Mouse (Mus musculus): ENCODE results near the gene Tssk3. TPM values are rescaled to one million over a fixed set of nuclear protein-coding genes. Genes with fewer than 3 reads are reported as not detected.
A peak's percentile ranks its signal among the peaks of the same experiment; 100 is the strongest.

Gene Tssk3
- polyA plus RNA-seq, 1 experiment = not detected

- H3K36me3 ChIP-seq (ENCODE audit: control insufficient read depth, insufficient read depth, low read length) = no peaks in the 10 kb centered on the region
- no peaks in the 10 kb centered on the region for H3K4me1 ChIP-seq (ENCODE audit: control insufficient read depth, insufficient read depth, low read length)
- DNase-seq = peak; percentile 52
- no peak overlapping the region for H3K27ac ChIP-seq (ENCODE audit: insufficient read depth, low read depth, low read length)
- no peak overlapping the region for H3K4me3 ChIP-seq (ENCODE audit: insufficient read depth, low read depth, low read length)
- TF ChIP-seq CTCF (conservative IDR thresholded peaks at IDR 0.05; ENCODE audit: insufficient read depth, insufficient read length, low read depth, low read length) (no peak), POLR2A (IDR thresholded peaks at IDR 0.05; ENCODE audit: low read depth, low read length) (no peak)
- 57% methylated on average over 15 of the region's 15 CpGs for WGBS
- no peaks in the 10 kb centered on the region for H3K27me3 ChIP-seq (replicated peaks; ENCODE audit: control insufficient read depth, insufficient read depth, low read length)
Measured at GRCm38 (mm10) chr4:129508834-129509600, 18.2 kb upstream of the Tssk3 start.

- Histone ChIP-seq H3K27ac (ENCODE audit: insufficient read depth, low read depth, low read length) (no peak overlapping the region), H3K4me1 (ENCODE audit: control insufficient read depth, insufficient read depth, low read length) (no peaks in the 10 kb centered on the region), H3K4me3 (ENCODE audit: insufficient read depth, low read depth, low read length) (no peak overlapping the region), H3K27me3 (replicated peaks; ENCODE audit: control insufficient read depth, insufficient read depth, low read length) (no peaks in the 10 kb centered on the region), H3K36me3 (ENCODE audit: control insufficient read depth, insufficient read depth, low read length) (no peaks in the 10 kb centered on the region)
- WGBS = 62% methylated on average over 3 of the region's 3 CpGs
- no peak for TF ChIP-seq POLR2A (IDR thresholded peaks at IDR 0.05; ENCODE audit: low read depth, low read length)
- TF ChIP-seq CTCF (conservative IDR thresholded peaks at IDR 0.05; ENCODE audit: insufficient read depth, insufficient read length, low read depth, low read length) = no peak
- DNase-seq = no peak
Measured at GRCm38 (mm10) chr4:129508237-129508515, 17.4 kb upstream of the Tssk3 start.

DNA sequence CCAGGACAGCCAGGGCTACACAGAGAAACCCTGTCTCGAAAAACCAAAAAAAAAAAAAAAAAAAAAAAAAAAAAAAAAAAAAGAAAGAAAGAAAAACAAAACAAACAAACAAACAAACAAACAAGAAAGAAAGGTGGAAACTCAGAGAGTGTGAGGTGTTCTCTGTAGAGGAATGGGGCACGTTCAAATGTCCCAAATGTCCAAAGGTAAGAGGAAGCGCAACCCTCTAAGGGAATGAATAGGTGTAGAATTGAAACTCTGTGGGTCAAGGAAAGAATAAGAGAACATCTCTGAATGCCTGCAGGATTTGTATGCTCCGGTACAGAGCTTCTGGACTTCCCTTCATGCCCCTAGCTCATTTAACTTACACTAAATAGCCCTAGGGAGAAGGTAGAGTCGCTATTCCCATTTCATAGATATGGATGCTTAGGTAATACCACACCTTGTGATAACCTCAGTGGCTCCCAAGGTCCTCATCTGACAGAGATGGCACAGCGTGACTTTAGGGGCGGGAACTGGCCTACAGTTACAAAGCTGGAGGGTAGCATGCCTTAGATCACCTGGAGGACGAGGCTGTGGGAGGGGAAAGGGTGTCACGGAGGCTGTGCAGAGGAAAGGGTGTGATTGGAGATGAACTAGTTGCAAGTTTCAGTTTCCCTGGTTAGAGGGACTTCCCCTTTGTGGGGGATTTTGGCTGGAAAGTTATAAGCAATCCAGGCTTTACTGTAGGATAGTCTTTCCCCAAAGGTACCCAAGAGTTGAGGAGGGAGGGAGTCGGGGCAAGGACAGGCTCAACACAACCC, 16.8 kb upstream of the Tssk3 start:
- no peak overlapping the region for H3K4me3 ChIP-seq (ENCODE audit: insufficient read depth, low read depth, low read length)
- no peak for DNase-seq
- 69% methylated on average over 9 of the region's 10 CpGs for WGBS
- no peak for TF ChIP-seq POLR2A (IDR thresholded peaks at IDR 0.05; ENCODE audit: low read depth, low read length)
- TF ChIP-seq CTCF (conservative IDR thresholded peaks at IDR 0.05; ENCODE audit: insufficient read depth, insufficient read length, low read depth, low read length) = no peak
- H3K27ac ChIP-seq (ENCODE audit: insufficient read depth, low read depth, low read length) = no peak overlapping the region
- H3K27me3 ChIP-seq (replicated peaks; ENCODE audit: control insufficient read depth, insufficient read depth, low read length) = no peaks in the 10 kb centered on the region
- H3K36me3 ChIP-seq (ENCODE audit: control insufficient read depth, insufficient read depth, low read length) = no peaks in the 10 kb centered on the region
- no peaks in the 10 kb centered on the region for H3K4me1 ChIP-seq (ENCODE audit: control insufficient read depth, insufficient read depth, low read length)

GRCm38 (mm10) chr4:129505511-129505910, 14.7 kb upstream of the Tssk3 start:
- TF ChIP-seq POLR2A (IDR thresholded peaks at IDR 0.05; ENCODE audit: low read depth, low read length) = no peak
- no peak for TF ChIP-seq CTCF (conservative IDR thresholded peaks at IDR 0.05; ENCODE audit: insufficient read depth, insufficient read length, low read depth, low read length)
- no peaks in the 10 kb centered on the region; the same call in 1 of the 2 replicates for H3K4me1 ChIP-seq (ENCODE audit: control insufficient read depth, insufficient read depth, low read length)
- H3K27me3 ChIP-seq (replicated peaks; ENCODE audit: control insufficient read depth, insufficient read depth, low read length) = no peaks in the 10 kb centered on the region
- no peak for DNase-seq
- no peaks in the 10 kb centered on the region for H3K36me3 ChIP-seq (ENCODE audit: control insufficient read depth, insufficient read depth, low read length)
- no peak overlapping the region for H3K4me3 ChIP-seq (ENCODE audit: insufficient read depth, low read depth, low read length)
- 91% methylated on average over 3 of the region's 3 CpGs for WGBS
- H3K27ac ChIP-seq (ENCODE audit: insufficient read depth, low read depth, low read length) = no peak overlapping the region

DNA sequence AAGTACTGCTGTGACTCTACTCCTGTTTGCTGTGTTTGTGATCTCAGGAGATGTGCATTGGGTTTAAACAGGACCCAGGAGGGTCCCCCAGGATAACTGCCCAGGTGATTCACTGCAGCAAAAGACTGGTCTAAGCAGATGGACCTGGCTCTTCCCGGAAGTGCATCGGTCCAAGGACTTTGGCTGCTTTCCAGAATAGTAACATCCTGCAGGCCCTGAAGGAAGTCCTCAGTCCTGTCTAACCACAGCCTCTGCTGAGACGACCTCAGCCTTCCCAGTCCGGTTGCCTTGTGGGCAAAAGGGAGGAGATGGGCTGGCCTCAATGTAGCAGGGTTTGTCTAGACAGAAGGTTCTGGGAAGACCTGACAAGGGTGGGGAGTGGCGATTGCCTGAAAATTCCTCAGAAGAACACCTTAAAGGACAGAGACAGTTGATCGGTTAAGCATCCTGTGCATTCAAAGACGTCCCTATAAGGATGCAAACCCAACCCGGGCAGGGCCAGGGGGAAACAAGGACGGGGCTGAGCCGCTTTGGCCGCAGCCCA, 12.2 kb upstream of the Tssk3 start:
- no peak overlapping the region for H3K4me3 ChIP-seq (ENCODE audit: insufficient read depth, low read depth, low read length)
- no peaks in the 10 kb centered on the region for H3K36me3 ChIP-seq (ENCODE audit: control insufficient read depth, insufficient read depth, low read length)
- H3K27ac ChIP-seq (ENCODE audit: insufficient read depth, low read depth, low read length) = no peak overlapping the region
- WGBS = 63% methylated on average over 11 of the region's 11 CpGs
- no peaks in the 10 kb centered on the region for H3K27me3 ChIP-seq (replicated peaks; ENCODE audit: control insufficient read depth, insufficient read depth, low read length)
- peak; percentile 53 for DNase-seq
- H3K4me1 ChIP-seq (ENCODE audit: control insufficient read depth, insufficient read depth, low read length) = no peaks in the 10 kb centered on the region; the same call in 1 of the 2 replicates
- TF ChIP-seq CTCF (conservative IDR thresholded peaks at IDR 0.05; ENCODE audit: insufficient read depth, insufficient read length, low read depth, low read length) (no peak), POLR2A (IDR thresholded peaks at IDR 0.05; ENCODE audit: low read depth, low read length) (no peak)

DNA sequence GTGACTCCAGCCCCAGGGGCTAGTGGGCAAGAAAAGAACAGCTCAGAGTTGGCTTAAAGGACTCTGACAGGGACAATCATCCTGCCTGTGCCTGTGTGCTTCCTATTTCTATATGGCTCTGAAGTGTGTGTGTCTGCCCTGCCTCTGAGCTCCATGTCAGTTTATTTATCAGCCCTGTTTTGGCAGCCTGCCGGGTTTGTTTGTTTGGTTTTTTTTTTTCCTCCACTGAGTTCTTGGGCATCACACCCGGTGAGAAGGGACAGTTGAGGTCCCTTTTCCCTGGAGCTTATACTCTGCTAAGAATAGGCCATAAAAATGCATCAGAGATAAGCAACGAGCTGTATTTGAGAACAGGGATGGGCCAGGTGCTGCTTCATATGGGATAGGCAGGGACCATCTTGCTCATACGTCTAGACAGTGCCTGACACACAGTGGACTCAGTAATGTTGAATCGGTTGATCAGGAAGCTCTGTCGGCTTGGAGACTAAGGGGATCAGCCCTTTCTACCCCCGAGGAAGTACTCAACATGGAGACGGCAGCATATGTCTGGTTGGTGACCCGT, 11.6 kb upstream of the Tssk3 start:
- DNase-seq = no peak
- Histone ChIP-seq H3K27me3 (replicated peaks; ENCODE audit: control insufficient read depth, insufficient read depth, low read length) (no peaks in the 10 kb centered on the region), H3K27ac (ENCODE audit: insufficient read depth, low read depth, low read length) (no peak overlapping the region), H3K4me1 (ENCODE audit: control insufficient read depth, insufficient read depth, low read length) (no peaks in the 10 kb centered on the region; the same call in 1 of the 2 replicates), H3K4me3 (ENCODE audit: insufficient read depth, low read depth, low read length) (no peak overlapping the region), H3K36me3 (ENCODE audit: control insufficient read depth, insufficient read depth, low read length) (no peaks in the 10 kb centered on the region)
- WGBS = 63% methylated on average over 9 of the region's 9 CpGs
- TF ChIP-seq CTCF (conservative IDR thresholded peaks at IDR 0.05; ENCODE audit: insufficient read depth, insufficient read length, low read depth, low read length) = no peak
- no peak for TF ChIP-seq POLR2A (IDR thresholded peaks at IDR 0.05; ENCODE audit: low read depth, low read length)
